Mouse (Mus musculus) heart, postnatal 0 days (tissue): ENCODE results near the gene Nmnat2. TPM values are rescaled to one million over a fixed set of nuclear protein-coding genes. Genes with fewer than 3 reads are reported as not detected.

Experiments used
- ATAC-seq: fragments of 200-750 bp; cut with Nextera tagmentation; 2 replicates; pipeline ENCODE4 v1.8.0; 2017; ENCODE audit warnings: low read depth, moderate number of reproducible peaks, moderate library complexity; ENCODE audit not compliant: insufficient read depth
- DNase-seq: peaks from one replicate; pipeline ENCODE4 v3.0.0-alpha.2; 2016; ENCODE audit warnings: low spot score
- H3K27ac ChIP-seq: fragments of 300-500 bp; sonication (generic); 2 replicates; pipeline ENCODE4 v1.5.1; 2014; ENCODE audit warnings: low read depth, mild to moderate bottlenecking
- H3K27me3 ChIP-seq: fragments of 300-500 bp; sonication (generic); 2 replicates; pipeline ENCODE4 v1.6.1; 2014; ENCODE audit warnings: low read length, mixed read lengths; ENCODE audit not compliant: control insufficient read depth, insufficient read depth
- H3K36me3 ChIP-seq: fragments of 300-500 bp; sonication (generic); replicated peaks from 2 replicates; pipeline ENCODE4 v1.6.1; 2014; ENCODE audit warnings: low read length, mixed read lengths; ENCODE audit not compliant: control insufficient read depth, insufficient read depth
- H3K4me1 ChIP-seq: fragments of 300-500 bp; sonication (generic); 2 replicates; pipeline ENCODE4 v1.6.1; 2014; ENCODE audit warnings: antibody characterized with exemption; ENCODE audit not compliant: control insufficient read depth, insufficient read depth
- H3K4me2 ChIP-seq: fragments of 300-500 bp; sonication (generic); 2 replicates; pipeline ENCODE4 v1.6.1; 2014; ENCODE audit warnings: low read depth, mild to moderate bottlenecking, low read length, moderate library complexity
- H3K4me3 ChIP-seq: fragments of 300-500 bp; sonication (generic); 2 replicates; pipeline ENCODE4 v1.5.1; 2014; ENCODE audit warnings: low read depth, low read length
- H3K9ac ChIP-seq: fragments of 300-500 bp; sonication (generic); replicated peaks from 2 replicates; pipeline ENCODE4 v1.6.1; 2014; ENCODE audit warnings: low read depth, low read length, mixed read lengths
- H3K9me3 ChIP-seq: fragments of 300-500 bp; sonication (generic); replicated peaks from 2 replicates; pipeline ENCODE4 v1.6.1; 2016; ENCODE audit warnings: low read length; ENCODE audit not compliant: control insufficient read depth
- CTCF ChIP-seq: IDR thresholded peaks from 2 replicates; pipeline ENCODE4 v1.5.1; 2016; ENCODE audit warnings: antibody characterized with exemption, control low read depth, low read depth
- EP300 ChIP-seq: IDR thresholded peaks from 2 replicates; pipeline ENCODE4 v1.6.1; 2016; ENCODE audit warnings: antibody characterized with exemption, low read depth
- WGBS: fragments of 180-500 bp; shearing (Covaris S2); extraction: QIAGEN DNeasy Blood & Tissue Kit; methylation state at CpG from one replicate; pipeline ENCODE4 v1.1.7; 2014; 5-methylcytosine and 5-hydroxymethylcytosine counted together
- polyA plus RNA-seq: library from polyadenylated mRNA; unstranded; fragments of >200 nt; fragmentation: Nextera tagmentation; extraction: Ambion mirVana; gene quantifications from 2 replicates; pipeline ENCODE4 v1.2.1, GENCODE M21; 2015
- total RNA-seq: library from RNA; depleted of rRNA; stranded (reverse); fragments of >200 nt; gene quantifications from 2 replicates; pipeline ENCODE4 v1.2.3, GENCODE M21; 2014; ENCODE audit warnings: low replicate concordance

Nmnat2 gene
- total and polyA plus RNA-seq, 2 experiments from 2014 or later, result 0.57 to 0.69 TPM

DNA sequence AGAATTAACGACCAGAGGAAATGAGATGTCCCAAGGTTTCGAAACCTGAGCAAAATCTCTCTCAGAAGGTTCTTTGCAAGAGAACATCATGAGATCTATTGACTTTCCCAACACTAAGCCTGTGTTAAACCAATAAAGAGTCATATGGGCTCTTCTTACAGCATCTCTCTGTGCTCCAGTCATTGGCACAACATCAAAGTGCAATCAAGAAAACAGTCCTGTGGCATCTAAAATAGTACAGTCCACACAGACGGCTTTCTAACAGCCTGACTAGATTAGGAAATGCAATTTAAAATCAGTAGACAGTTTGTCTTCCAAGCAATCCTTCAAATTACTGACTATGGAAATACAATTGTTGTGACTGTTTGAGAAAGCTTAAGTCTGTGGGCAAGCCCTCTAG, 32.2 kb downstream of the Nmnat2 start:
- Histone ChIP-seq H3K4me3 (no peak overlapping the region), H3K27ac (no peak overlapping the region), H3K9me3 (no peaks in the 10 kb centered on the region), H3K9ac (no peak overlapping the region), H3K27me3 (no peaks in the 10 kb centered on the region), H3K36me3 (no peaks in the 10 kb centered on the region), H3K4me1 (no peaks in the 10 kb centered on the region), H3K4me2 (no peak overlapping the region)
- WGBS, result 50% methylated on average over 3 of the region's 3 CpGs
- DNase-seq (no peak), ATAC-seq (no peak)
- TF ChIP-seq CTCF (no peak), EP300 (no peak)

DNA sequence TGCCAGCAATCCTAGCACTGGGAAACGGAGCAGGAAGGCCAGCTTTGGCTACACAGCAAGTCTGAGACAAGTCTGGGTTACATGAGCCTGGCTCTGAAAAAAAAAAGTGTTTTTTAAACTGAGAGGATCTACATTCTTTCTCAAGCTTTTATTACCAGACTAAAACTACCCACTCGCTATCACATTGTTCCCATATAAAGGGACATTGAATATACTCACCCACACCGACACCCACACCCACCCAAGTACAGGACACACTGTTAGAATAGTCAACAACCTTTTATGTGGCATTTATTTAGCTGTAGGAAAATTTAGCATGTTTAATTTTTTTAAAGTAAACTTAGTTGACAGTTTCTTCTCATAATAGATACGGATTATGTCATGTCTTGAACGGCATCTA, 35.3 kb downstream of the Nmnat2 start:
- Histone ChIP-seq H3K36me3 (no peaks in the 10 kb centered on the region), H3K9ac (no peak overlapping the region), H3K27ac (no peak overlapping the region), H3K9me3 (no peaks in the 10 kb centered on the region), H3K4me2 (no peak overlapping the region), H3K27me3 (no peaks in the 10 kb centered on the region), H3K4me1 (no peaks in the 10 kb centered on the region), H3K4me3 (no peak overlapping the region)
- DNase-seq, result no peak
- 82% methylated on average over 5 of the region's 5 CpGs for WGBS
- no peak for ATAC-seq
- no peak for TF ChIP-seq CTCF
- TF ChIP-seq EP300, result no peak

DNA sequence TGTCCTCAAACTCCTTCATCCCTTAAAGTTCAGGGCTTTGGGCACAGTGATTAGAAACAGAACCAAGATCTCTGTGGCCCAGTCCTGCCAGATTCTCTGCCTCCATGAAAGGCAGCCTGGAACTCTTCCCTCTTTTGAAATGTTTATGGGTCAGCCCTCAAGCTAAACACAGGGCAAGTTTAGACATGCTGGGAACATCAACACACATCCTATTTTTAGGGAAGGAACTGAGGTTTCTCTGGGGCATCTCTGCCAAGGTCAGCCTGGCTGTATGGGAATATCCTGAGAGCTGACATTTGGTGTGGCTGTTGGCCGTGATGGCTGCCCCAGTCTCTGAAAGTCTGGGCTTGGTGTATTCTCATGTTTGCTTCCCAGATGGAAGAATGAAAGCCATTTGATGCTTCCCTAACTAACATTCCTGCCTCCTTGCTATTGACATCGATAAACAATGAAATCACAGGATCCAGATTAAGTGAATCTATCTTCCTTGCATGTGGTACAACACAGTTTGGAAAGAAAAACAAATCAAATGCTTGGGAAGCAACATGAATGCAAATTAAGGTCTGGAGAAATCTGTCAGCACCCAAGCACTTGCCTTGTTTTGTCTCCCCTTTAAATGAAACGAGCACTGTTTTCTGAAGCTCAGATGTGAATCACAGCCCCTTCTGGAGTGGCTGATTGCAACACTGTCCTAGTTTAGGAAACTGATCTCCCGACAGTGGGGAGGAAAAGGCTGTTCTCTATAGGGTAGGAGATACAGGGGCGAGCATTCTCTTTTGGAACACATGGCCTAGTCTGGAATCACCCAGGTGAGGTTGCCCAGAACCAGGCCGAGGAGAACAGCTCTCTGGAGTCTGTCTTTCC, 37.7 kb downstream of the Nmnat2 start:
- no peak for ATAC-seq
- Histone ChIP-seq H3K4me2 (no peak overlapping the region), H3K4me1 (no peaks in the 10 kb centered on the region), H3K4me3 (no peak overlapping the region), H3K36me3 (no peaks in the 10 kb centered on the region), H3K9ac (no peak overlapping the region), H3K9me3 (no peaks in the 10 kb centered on the region), H3K27me3 (no peaks in the 10 kb centered on the region), H3K27ac (no peak overlapping the region)
- no peak for TF ChIP-seq EP300
- TF ChIP-seq CTCF, result no peak
- WGBS, result 53% methylated on average over 6 of the region's 6 CpGs
- no peak for DNase-seq

DNA sequence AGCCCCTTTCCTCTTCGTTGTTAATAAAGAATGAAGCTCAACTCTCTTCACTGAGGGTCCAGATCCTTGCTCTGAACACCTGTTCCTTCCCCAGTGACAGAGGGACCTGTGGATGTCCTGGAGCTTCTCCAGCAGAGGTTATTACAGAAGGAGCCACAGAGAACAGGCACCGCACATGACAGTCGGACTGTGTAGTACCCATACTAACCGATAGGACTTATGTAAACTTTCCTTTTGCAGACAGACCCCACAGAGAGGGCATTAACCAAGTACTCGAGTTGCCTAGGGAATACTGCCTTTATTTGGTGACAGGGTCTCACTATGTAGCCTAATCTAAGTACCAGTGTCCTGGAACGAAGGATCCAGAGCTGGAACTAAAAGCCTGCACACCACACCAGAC, 39.0 kb downstream of the Nmnat2 start:
- Histone ChIP-seq H3K36me3 (no peaks in the 10 kb centered on the region), H3K27me3 (no peaks in the 10 kb centered on the region), H3K4me2 (no peak overlapping the region), H3K9me3 (no peaks in the 10 kb centered on the region), H3K4me1 (no peaks in the 10 kb centered on the region), H3K27ac (no peak overlapping the region), H3K9ac (no peak overlapping the region), H3K4me3 (no peak overlapping the region)
- DNase-seq, result no peak
- no peak for ATAC-seq
- TF ChIP-seq EP300 (no peak), CTCF (no peak)
- WGBS, result 75% methylated on average over 6 of the region's 6 CpGs

DNA sequence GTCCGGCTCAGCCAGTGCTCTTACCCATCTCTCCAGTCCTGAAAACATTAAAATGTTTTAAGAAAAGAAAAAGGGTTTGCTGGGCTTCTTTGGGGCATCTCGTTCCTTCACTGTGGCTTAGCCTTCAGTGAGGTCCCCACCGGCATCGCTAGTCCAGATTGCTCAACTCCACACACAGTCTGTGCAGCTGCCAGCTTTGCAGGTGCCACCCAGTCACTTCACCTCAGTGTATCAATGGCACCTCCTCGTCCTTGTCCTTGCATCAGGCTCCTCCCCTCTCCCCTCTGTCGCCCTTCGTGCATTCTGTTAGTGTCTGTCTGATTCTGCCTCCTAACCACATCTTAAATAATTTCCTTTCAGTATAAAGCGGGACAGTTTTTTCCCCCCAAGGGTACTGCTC, 45.2 kb downstream of the Nmnat2 start:
- WGBS, result 61% methylated on average over 8 of the region's 8 CpGs
- H3K4me2 ChIP-seq, result no peak overlapping the region
- no peak overlapping the region for H3K9ac ChIP-seq
- no peaks in the 10 kb centered on the region for H3K36me3 ChIP-seq
- H3K27me3 ChIP-seq, result no peaks in the 10 kb centered on the region
- no peaks in the 10 kb centered on the region for H3K4me1 ChIP-seq
- no peak overlapping the region for H3K4me3 ChIP-seq
- no peaks in the 10 kb centered on the region for H3K9me3 ChIP-seq
- TF ChIP-seq CTCF, result no peak
- TF ChIP-seq EP300, result no peak
- no peak for DNase-seq
- no peak for ATAC-seq
- H3K27ac ChIP-seq, result no peak overlapping the region

DNA sequence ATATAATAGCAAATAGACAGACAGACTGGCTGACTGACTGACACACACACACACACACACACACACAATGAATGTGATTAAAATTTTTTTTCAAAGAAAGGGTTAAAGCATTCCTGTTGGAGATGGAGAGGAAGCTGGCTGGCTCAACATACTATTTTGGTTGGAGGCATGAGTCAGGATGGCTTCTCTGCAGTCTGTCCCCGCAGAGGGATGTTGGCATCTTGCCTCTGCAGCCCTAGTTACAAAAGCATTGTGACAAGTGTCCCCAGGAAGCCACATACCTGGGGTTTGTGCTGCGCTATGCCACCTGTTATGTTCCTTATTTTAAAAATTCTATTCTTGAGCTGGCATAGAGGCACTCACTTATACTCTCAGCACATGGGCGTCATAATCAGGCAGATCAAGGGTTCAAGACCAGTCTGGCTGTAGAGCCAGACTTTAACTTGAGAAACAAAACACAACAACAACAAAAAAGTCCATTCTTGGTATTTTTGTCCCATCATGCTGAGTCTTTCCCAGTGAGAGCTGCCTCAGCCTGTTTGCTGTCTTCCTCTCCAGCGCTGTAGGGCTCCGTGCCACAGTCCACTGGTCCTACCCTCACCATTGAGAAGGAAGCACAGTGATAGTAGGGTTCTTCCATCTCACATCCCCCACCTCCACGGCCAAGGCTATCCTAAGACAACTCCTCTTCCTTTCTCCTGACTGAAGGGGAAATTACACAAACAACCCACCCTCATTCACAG, 45.9 kb downstream of the Nmnat2 start:
- TF ChIP-seq CTCF (no peak), EP300 (no peak)
- H3K36me3 ChIP-seq, result no peaks in the 10 kb centered on the region
- no peak overlapping the region for H3K9ac ChIP-seq
- ATAC-seq (no peak), DNase-seq (no peak)
- H3K4me1 ChIP-seq, result no peaks in the 10 kb centered on the region
- 56% methylated on average over 6 of the region's 6 CpGs for WGBS
- H3K27ac ChIP-seq, result no peak overlapping the region
- no peaks in the 10 kb centered on the region for H3K27me3 ChIP-seq
- H3K4me3 ChIP-seq, result no peak overlapping the region
- no peak overlapping the region for H3K4me2 ChIP-seq
- no peaks in the 10 kb centered on the region for H3K9me3 ChIP-seq
